In genomic region chr11:43889208-43889915, GRCm38 (mm10) we compare ENCODE assay signal across 15 mouse cellular contexts. TPM values are rescaled to one million over a fixed set of nuclear protein-coding genes. Genes with fewer than 3 reads are reported as not detected.
DNase-seq lines count a peak whose midpoint lies in the region; ATAC-seq and TF ChIP-seq lines count a peak whose summit lies in the region.
"Had no signal": no experiment of that assay in that cellular context is flagged by ENCODE, and none has a peak within 500 bp of the region (broad histone marks: within the 10 kb centered on the region; RNA-seq: fewer than 3 reads in every experiment).

No protein-coding gene starts in this region.

- ATAC-seq in frontal cortex, adult (ENCODE audit: low TSS enrichment): peak; percentile 81
- 0 out of 2 replicates have a peak, but pooled peaks have one; percentile 27 for ATAC-seq in neural tube, embryonic 11.5 days (ENCODE audit: insufficient read depth, low FRiP score, low TSS enrichment)
- no peak for ATAC-seq in neural tube, embryonic 15.5 days (ENCODE audit: low FRiP score)
- ATAC-seq: forebrain, embryonic 15.5 days had no signal

- H3K9me3 ChIP-seq in neural tube, embryonic 11.5 days (ENCODE audit: control insufficient read depth, low read length): no peaks in the 10 kb centered on the region
- H3K9me3 ChIP-seq in neural tube, embryonic 15.5 days (replicated peaks): no peaks in the 10 kb centered on the region
- H3K9me3 ChIP-seq: forebrain, embryonic 15.5 days; G1E; limb, embryonic 15.5 days had no signal

- no peak for TF ChIP-seq POLR2A in cerebellum, adult 2 months (IDR thresholded peaks at IDR 0.05; ENCODE audit: borderline replicate concordance, insufficient read depth, low read length)

- no peak for DNase-seq in frontal cortex, adult 2 months (ENCODE audit: extremely low spot score in 1 of 2, low spot score in 1 of 2)
- DNase-seq in left cerebral cortex, adult 2 months (ENCODE audit: extremely low spot score in 1 of 2, low spot score in 2 of 2): no peak
- DNase-seq in left cerebral cortex, adult 11 months (ENCODE audit: low spot score): no peak
- DNase-seq in neural tube, embryonic 11.5 days (ENCODE audit: low spot score): peak; percentile 18
- no peak for DNase-seq in cerebellum, adult 2 months
- no peak for DNase-seq in kidney, adult 18-20 months
- DNase-seq: adrenal gland, postnatal 14 days; layer of hippocampus, postnatal 36 days; lung, postnatal 10 days; right cerebral cortex, postnatal 25 days had no signal

- intact Hi-C loops in left cerebral cortex, adult 2 months (cut with DNase I): loop anchor here (10.0 kb wide), 1 partner anchor 255 kb away; no protein-coding TSS in a partner anchor

- H3K27ac ChIP-seq in left cerebral cortex, adult 2 months: peak overlapping the region; percentile 16; the same call in 1 of the 2 replicates
- no peak overlapping the region for H3K27ac ChIP-seq in neural tube, embryonic 11.5 days (ENCODE audit: low read depth, low read length)
- H3K27ac ChIP-seq in neural tube, embryonic 15.5 days (replicated peaks): no peak overlapping the region
- H3K27ac ChIP-seq in cerebellum, adult 2 months (ENCODE audit: insufficient read depth, low read length): no peak overlapping the region
- H3K27ac ChIP-seq: forebrain, embryonic 15.5 days; limb, embryonic 15.5 days had no signal

- no peaks in the 10 kb centered on the region for H3K36me3 ChIP-seq in neural tube, embryonic 11.5 days (ENCODE audit: control insufficient read depth, insufficient read depth, low read length)
- no peaks in the 10 kb centered on the region for H3K36me3 ChIP-seq in neural tube, embryonic 15.5 days
- H3K36me3 ChIP-seq: forebrain, embryonic 15.5 days; G1E; limb, embryonic 15.5 days had no signal

- H3K9ac ChIP-seq in neural tube, embryonic 11.5 days (ENCODE audit: low read length): no peak overlapping the region
- H3K9ac ChIP-seq in neural tube, embryonic 15.5 days (replicated peaks): no peak overlapping the region
- H3K9ac ChIP-seq: forebrain, embryonic 15.5 days; limb, embryonic 15.5 days had no signal

- TF ChIP-seq CTCF in left cerebral cortex, adult 2 months (IDR thresholded peaks at IDR 0.05): no peak
- no peak for TF ChIP-seq CTCF in cerebellum, adult 2 months (IDR thresholded peaks at IDR 0.05; ENCODE audit: borderline replicate concordance, insufficient read depth, low read depth, low read length)

- WGBS in neural tube, embryonic 11.5 days: 69% methylated on average over 8 of the region's 8 CpGs
- WGBS in neural tube, embryonic 15.5 days: 69% methylated on average over 8 of the region's 8 CpGs
- 55% methylated on average over 8 of the region's 8 CpGs for WGBS in cerebellum, adult 2 months

- H3K4me1 ChIP-seq in neural tube, embryonic 11.5 days (ENCODE audit: control insufficient read depth, insufficient read depth, low read length): no peaks in the 10 kb centered on the region
- H3K4me1 ChIP-seq in neural tube, embryonic 15.5 days: no peaks in the 10 kb centered on the region; the same call in 1 of the 2 replicates
- H3K4me1 ChIP-seq in cerebellum, adult 2 months (ENCODE audit: control insufficient read depth, insufficient read depth, low read length): no peaks in the 10 kb centered on the region
- H3K4me1 ChIP-seq: forebrain, embryonic 15.5 days; limb, embryonic 15.5 days had no signal

- H3K27me3 ChIP-seq in neural tube, embryonic 11.5 days (ENCODE audit: control insufficient read depth, insufficient read depth, low read length): no peaks in the 10 kb centered on the region
- H3K27me3 ChIP-seq in neural tube, embryonic 15.5 days (replicated peaks): no peaks in the 10 kb centered on the region
- no peaks in the 10 kb centered on the region; the same call in 1 of the 2 replicates for H3K27me3 ChIP-seq in cerebellum, adult 2 months (ENCODE audit: control insufficient read depth, insufficient read depth, low read length)
- H3K27me3 ChIP-seq: forebrain, embryonic 15.5 days; limb, embryonic 15.5 days had no signal

- no peak overlapping the region for H3K4me2 ChIP-seq in neural tube, embryonic 11.5 days (ENCODE audit: low read depth)
- no peak overlapping the region for H3K4me2 ChIP-seq in neural tube, embryonic 15.5 days
- H3K4me2 ChIP-seq: forebrain, embryonic 15.5 days; limb, embryonic 15.5 days had no signal

- no peak overlapping the region for H3K4me3 ChIP-seq in left cerebral cortex, adult 2 months
- H3K4me3 ChIP-seq in neural tube, embryonic 11.5 days (ENCODE audit: low read depth, low read length): no peak overlapping the region
- H3K4me3 ChIP-seq in neural tube, embryonic 15.5 days (replicated peaks): no peak overlapping the region
- no peak overlapping the region for H3K4me3 ChIP-seq in cerebellum, adult 2 months (replicated peaks; ENCODE audit: insufficient read depth, low read depth, low read length)
- H3K4me3 ChIP-seq: forebrain, embryonic 15.5 days; limb, embryonic 15.5 days had no signal

RNA-seq across cellular contexts. Expression of gene Adra1b, which starts 11.6 kb away (rescaled TPM):
- polyA plus RNA-seq in frontal cortex, adult 2 months (2012; rRNA removed): 15.6 and 16.8 TPM in 2 replicates
- total RNA-seq in left cerebral cortex, adult 2 months (2021): 10 to 100 TPM; 29.9 to 31.6 TPM
- 0.31 and 0.37 TPM in 2 replicates for polyA plus RNA-seq in neural tube, embryonic 11.5 days (2014; fragmentation: Nextera tagmentation; extraction: Ambion mirVana)
- polyA plus RNA-seq in neural tube, embryonic 15.5 days (2015; fragmentation: Nextera tagmentation; extraction: Ambion mirVana): 12.2 and 16.4 TPM in 2 replicates
- 9.7 and 10.4 TPM in 2 replicates for polyA plus RNA-seq in cerebellum, adult 2 months (2012; rRNA removed)
- polyA plus RNA-seq: G1E had no signal
